Mouse (Mus musculus) liver (tissue): ENCODE measurements around the gene Ptov1.
"Not testable (repeated sequence)": the region's sequence is repeated elsewhere in the genome, so short reads cannot be mapped to it uniquely, and the experiment has no call there.

Source experiments
- DNase-seq: peaks from one replicate; pipeline ENCODE4 v3.0.0-alpha.2; 2020; ENCODE audit warnings: mixed read lengths

Ptov1 gene

DNA sequence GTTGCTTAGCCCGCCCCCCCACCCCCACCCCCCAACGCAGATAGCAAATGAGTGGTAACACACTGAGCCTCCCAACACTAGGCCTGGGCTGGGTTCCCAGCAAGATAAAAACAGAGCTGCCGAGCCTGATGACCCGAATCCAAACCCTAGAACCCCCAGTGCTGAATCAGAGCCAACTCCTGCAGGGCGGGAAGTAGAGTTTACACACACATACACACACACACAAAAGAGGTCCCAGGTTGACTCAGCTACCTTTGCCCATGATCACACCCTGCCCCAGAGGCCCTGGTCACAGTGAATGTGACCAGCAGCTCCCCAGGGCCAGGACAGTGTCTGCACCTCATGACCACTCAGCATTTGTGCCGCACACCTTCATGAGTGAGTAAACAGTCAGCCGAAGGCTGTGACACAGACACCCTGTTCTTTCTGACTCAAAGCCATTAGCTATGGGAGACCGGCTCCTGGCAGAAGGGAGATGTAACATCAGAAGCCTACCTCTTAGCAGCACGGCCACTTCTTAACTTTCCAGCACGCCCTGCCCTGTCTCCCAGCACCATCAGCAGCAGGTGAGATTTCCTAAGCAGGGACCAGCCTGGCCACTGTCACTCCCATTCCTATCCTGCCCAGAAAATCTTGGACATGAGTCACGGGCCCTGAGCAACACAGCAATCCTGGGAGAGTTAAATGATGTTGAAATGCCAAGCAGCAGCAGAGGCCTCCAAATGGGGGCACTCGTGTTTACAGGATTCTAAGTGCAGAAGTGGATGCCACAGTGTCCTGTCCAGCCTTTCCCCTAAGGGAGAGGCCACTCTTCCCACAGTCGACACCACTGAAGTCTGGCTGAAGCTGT, 18.9 kb upstream of the Ptov1 start:
- no peak for DNase-seq

DNA sequence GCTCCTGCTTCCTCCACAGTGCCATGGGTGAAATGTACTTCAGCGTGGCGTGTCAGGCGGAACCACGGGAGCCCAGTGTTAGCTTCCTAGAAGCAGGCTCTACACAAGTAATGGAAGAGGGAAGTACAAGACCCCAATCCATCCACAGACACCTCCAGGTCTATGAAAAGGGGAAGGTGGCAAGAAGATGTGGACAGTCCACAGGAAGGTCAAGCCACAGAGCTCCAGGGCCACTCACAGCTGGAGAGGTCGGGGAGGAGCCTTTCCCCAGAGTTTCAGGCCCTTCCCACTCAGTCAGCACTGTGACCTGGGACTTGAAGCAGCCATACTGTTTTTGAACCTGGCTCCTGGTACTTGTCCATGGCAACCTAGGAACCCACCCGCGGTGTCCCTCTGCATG, 17.4 kb upstream of the Ptov1 start:
- no peak for DNase-seq

- no peak for DNase-seq
Measured at GRCm38 (mm10) chr7:44884637-44885036, 15.0 kb upstream of the Ptov1 start.

GRCm38 (mm10) chr7:44883036-44883435, 13.4 kb upstream of the Ptov1 start:
- DNase-seq = no peak

GRCm38 (mm10) chr7:44877833-44878232, 8.2 kb upstream of the Ptov1 start:
- no peak for DNase-seq

GRCm38 (mm10) chr7:44871774-44872173, 2.2 kb upstream of the Ptov1 start:
- not testable (repeated sequence) for DNase-seq

- no peak for DNase-seq
Measured at GRCm38 (mm10) chr7:44871181-44871580, 1.6 kb upstream of the Ptov1 start.

GRCm38 (mm10) chr7:44870614-44871013, 1.0 kb upstream of the Ptov1 start:
- no peak for DNase-seq

- peak; percentile 74 for DNase-seq
Measured at GRCm38 (mm10) chr7:44868919-44869696, 480 bp downstream of the Ptov1 start.

DNA sequence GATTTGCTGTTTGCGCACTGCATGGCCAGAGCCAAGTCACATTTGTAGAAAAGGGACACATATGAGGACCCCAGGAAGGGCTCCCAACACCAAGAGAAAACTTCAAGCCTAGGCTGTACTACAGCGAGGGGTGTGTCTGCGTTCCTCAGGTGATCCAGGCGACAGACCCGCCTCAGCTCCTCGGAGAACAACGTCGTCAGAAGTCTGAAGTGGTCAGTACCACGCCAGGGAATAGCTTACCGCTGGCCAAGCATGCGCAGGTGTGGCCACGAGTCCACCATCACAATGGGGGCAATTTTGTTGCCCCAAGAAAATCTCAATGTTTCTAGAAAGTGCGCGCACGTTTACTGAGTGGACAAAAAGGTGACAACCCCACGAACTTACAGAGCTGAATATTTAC, 1.1 kb downstream of the Ptov1 start:
- DNase-seq = no peak

DNA sequence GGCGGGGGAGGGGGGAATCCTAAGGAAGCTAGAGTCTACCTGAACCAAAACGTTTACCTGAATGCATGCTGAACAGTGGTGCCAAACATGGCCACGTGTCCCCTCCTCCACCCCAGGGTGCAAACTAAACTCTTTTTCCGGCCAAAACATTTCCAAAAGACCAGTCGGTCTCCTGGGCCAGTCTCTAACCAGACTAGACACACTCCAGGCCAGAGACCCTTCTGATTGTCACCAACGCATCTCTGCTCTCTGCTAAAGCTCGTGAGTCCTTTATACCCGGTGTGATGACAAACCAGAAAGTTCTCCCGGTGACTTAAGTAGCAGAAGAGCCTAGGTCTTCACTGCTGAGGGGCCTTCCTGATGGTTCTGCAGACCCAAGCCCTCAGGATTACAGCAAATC, 1.8 kb downstream of the Ptov1 start:
- DNase-seq = no peak

GRCm38 (mm10) chr7:44867010-44867702, 2.4 kb downstream of the Ptov1 start:
- no peak for DNase-seq

DNA sequence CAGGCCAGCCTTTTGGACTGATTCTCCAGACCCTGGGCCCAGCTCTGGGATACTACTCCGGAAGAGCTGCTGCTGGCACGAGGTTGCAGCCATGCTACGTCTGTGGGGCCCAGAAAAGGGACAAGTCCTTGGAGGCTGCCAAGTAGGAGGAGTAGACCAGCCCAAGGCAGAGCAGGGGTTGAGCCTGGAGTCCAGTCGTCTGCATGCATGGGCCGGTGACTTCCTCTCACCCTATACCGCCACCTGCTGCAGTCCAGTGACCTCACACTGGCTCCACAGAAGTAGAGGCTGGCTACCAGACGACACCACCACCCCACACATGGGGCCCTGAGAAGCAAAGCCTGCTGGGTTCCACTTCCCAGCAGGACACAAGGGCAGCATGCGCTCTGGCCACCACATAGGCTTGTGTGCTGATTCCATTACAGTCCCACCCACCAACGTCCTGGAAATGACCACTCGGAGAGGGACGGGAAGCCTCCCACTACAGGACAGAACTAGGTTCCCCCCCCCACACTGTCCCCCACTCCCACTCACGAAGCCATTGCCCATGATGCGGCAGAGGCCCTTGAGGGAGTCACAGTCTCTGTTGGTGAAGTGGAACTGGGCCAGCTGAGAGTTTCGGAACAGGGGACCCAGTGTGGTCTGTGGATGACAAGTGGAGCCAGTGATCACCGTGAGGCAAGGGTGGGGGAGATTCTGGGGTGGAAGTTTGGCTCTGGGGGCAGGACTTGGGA, 3.1 kb downstream of the Ptov1 start:
- DNase-seq = peak; percentile 46

GRCm38 (mm10) chr7:44864595-44865542, 4.7 kb downstream of the Ptov1 start:
- DNase-seq = no peak

- no peak for DNase-seq
Measured at GRCm38 (mm10) chr7:44863982-44864494, 5.5 kb downstream of the Ptov1 start.

- no peak for DNase-seq
Measured at GRCm38 (mm10) chr7:44863210-44863609, 6.4 kb downstream of the Ptov1 start.

- DNase-seq = no peak
Measured at GRCm38 (mm10) chr7:44862434-44862833, 7.2 kb downstream of the Ptov1 start.

DNA sequence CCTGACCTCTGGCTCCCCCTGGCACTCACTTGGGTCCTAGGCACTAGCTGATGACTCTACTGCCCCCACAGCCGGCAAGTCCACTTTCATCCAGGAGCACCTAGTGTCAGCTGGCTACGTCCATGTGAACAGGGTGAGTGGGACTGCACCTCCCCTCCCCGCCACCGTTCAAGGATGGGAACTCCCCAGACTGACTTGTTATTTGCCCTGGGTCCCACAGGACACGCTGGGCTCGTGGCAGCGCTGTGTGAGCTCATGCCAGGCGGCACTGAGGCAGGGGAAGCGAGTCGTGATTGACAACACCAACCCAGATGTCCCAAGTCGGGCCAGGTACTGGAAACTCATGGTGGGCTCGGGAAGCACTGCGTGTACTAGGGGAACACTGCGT, 8.2 kb downstream of the Ptov1 start:
- no peak for DNase-seq

DNA sequence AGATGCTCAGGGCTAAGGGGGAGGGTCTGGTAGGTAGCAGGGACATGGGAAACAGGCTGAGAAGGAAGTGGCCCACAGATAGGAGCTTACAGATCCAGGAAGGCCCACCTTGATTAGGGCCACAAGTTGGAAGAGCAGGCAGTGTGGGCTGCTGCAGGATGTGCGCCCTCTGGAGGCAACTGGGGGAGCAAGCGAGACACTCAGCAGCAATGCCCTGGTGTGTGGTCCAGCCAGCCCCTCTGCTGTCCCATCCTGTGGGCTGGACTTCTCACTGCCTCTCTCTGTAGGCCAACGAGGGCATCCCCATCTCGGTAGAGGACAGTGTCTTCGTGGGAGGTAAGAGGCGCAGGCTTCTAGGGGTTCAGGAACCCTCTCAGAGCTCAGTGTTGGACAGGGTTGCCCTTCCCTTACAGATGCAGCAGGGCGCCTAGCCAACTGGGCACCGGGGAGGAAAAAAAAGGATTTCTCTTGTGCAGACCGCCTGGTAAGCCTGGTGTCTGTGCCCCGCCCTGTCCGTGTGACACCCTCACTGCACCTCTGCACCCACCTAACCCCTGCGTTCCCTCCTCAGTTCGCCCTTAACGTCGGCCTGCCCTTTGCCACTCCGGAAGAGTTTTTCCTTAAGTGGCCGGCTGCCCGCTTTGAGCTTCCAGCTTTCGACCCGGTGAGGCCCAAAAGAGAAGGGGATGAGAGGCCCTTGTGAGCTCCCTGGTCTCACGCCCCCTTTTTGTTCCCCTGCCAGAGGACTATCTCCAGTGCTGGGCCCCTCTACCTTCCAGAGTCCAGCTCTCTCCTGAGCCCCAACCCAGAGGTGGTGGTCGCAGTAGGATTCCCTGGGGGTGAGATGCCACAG, 8.8 kb downstream of the Ptov1 start:
- peak; percentile 75 for DNase-seq

- no peak for DNase-seq
Measured at GRCm38 (mm10) chr7:44859896-44860295, 9.7 kb downstream of the Ptov1 start.
